Mouse (Mus musculus): ENCODE data around the gene Ppp1r1a. TPM values are rescaled to one million over a fixed set of nuclear protein-coding genes. Genes with fewer than 3 reads are reported as not detected.
A peak's percentile ranks its signal among the peaks of the same experiment; 100 is the strongest.

The Ppp1r1a gene
- polyA plus RNA-seq, 1 experiment from 2014 or later = 148 TPM

- no peak overlapping the region for H3K4me2 ChIP-seq
- 63% methylated on average over 1 of the region's 1 CpGs for WGBS
- no peak for ATAC-seq (ENCODE audit: low FRiP score, low read depth)
- H3K9me3 ChIP-seq = no peaks in the 10 kb centered on the region
- H3K4me3 ChIP-seq = no peak overlapping the region
- no peak overlapping the region for H3K9ac ChIP-seq
- H3K36me3 ChIP-seq = no peaks in the 10 kb centered on the region
- H3K4me1 ChIP-seq (replicated peaks) = peaks cover 35% of the 10 kb centered on the region
- no peaks in the 10 kb centered on the region for H3K27me3 ChIP-seq
- H3K27ac ChIP-seq (replicated peaks) = no peak overlapping the region
Measured at GRCm38 (mm10) chr15:103535786-103536185, 2.0 kb downstream of the Ppp1r1a start.

GRCm38 (mm10) chr15:103535030-103535429 lies 2.8 kb downstream of the Ppp1r1a start:
- ATAC-seq (ENCODE audit: low FRiP score, low read depth) = no peak
- Histone ChIP-seq H3K9me3 (no peaks in the 10 kb centered on the region), H3K27ac (replicated peaks) (no peak overlapping the region), H3K27me3 (no peaks in the 10 kb centered on the region), H3K9ac (no peak overlapping the region), H3K4me2 (no peak overlapping the region), H3K4me3 (no peak overlapping the region), H3K4me1 (replicated peaks) (peaks cover 38% of the 10 kb centered on the region), H3K36me3 (no peaks in the 10 kb centered on the region)
- 83% methylated on average over 2 of the region's 2 CpGs for WGBS

- no peak for ATAC-seq (ENCODE audit: low FRiP score, low read depth)
- H3K27me3 ChIP-seq = no peaks in the 10 kb centered on the region
- peaks cover 45% of the 10 kb centered on the region for H3K4me1 ChIP-seq (replicated peaks)
- no peak overlapping the region for H3K4me2 ChIP-seq
- WGBS = 92% methylated on average over 7 of the region's 7 CpGs
- no peaks in the 10 kb centered on the region for H3K9me3 ChIP-seq
- H3K36me3 ChIP-seq = no peaks in the 10 kb centered on the region
- no peak overlapping the region for H3K27ac ChIP-seq (replicated peaks)
- no peak overlapping the region for H3K4me3 ChIP-seq
- H3K9ac ChIP-seq = no peak overlapping the region
Measured at GRCm38 (mm10) chr15:103534054-103534620, 3.7 kb downstream of the Ppp1r1a start.

- H3K27me3 ChIP-seq = no peaks in the 10 kb centered on the region
- H3K4me3 ChIP-seq = no peak overlapping the region
- peaks cover 31% of the 10 kb centered on the region for H3K36me3 ChIP-seq
- H3K27ac ChIP-seq (replicated peaks) = peak overlapping the region; percentile 47
- H3K9me3 ChIP-seq = no peaks in the 10 kb centered on the region
- peak; percentile 72 for ATAC-seq (ENCODE audit: low FRiP score, low read depth)
- no peak overlapping the region for H3K4me2 ChIP-seq
- H3K9ac ChIP-seq = no peak overlapping the region
- 7% methylated on average over 5 of the region's 5 CpGs for whole genome bisulfite sequencing
- H3K4me1 ChIP-seq (replicated peaks) = peaks cover 17% of the 10 kb centered on the region; the same call in 1 of the 2 replicates
Measured at GRCm38 (mm10) chr15:103530372-103530771, 7.4 kb downstream of the Ppp1r1a start.

- H3K36me3 ChIP-seq = peaks cover 42% of the 10 kb centered on the region
- H3K4me2 ChIP-seq = no peak overlapping the region
- H3K4me3 ChIP-seq = no peak overlapping the region
- WGBS = 28% methylated on average over 3 of the region's 3 CpGs
- no peak for ATAC-seq (ENCODE audit: low FRiP score, low read depth)
- H3K27ac ChIP-seq (replicated peaks) = 0 out of 2 replicates have a peak overlapping the region, but pooled peaks have one; percentile 12
- no peak overlapping the region for H3K9ac ChIP-seq
- peaks cover 30% of the 10 kb centered on the region for H3K4me1 ChIP-seq (replicated peaks)
- H3K9me3 ChIP-seq = no peaks in the 10 kb centered on the region
- H3K27me3 ChIP-seq = no peaks in the 10 kb centered on the region
Measured at GRCm38 (mm10) chr15:103523156-103523555, 14.6 kb downstream of the Ppp1r1a start.

- Histone ChIP-seq H3K4me1 (replicated peaks) (peaks cover 36% of the 10 kb centered on the region), H3K27ac (replicated peaks) (0 out of 2 replicates have a peak overlapping the region, but pooled peaks have one; percentile 12), H3K4me2 (no peak overlapping the region), H3K27me3 (no peaks in the 10 kb centered on the region), H3K4me3 (no peak overlapping the region), H3K36me3 (peaks cover 36% of the 10 kb centered on the region), H3K9ac (no peak overlapping the region), H3K9me3 (no peaks in the 10 kb centered on the region)
- 0 out of 2 replicates have a peak, but pooled peaks have one; percentile 16 for ATAC-seq (ENCODE audit: low FRiP score, low read depth)
- 65% methylated on average over 3 of the region's 3 CpGs for WGBS
Measured at GRCm38 (mm10) chr15:103522458-103523099, 15.2 kb downstream of the Ppp1r1a start.

GRCm38 (mm10) chr15:103519386-103520378 lies 18.1 kb downstream of the Ppp1r1a start:
- H3K4me3 ChIP-seq = no peak overlapping the region
- WGBS = 9% methylated on average over 4 of the region's 4 CpGs
- no peaks in the 10 kb centered on the region for H3K9me3 ChIP-seq
- no peaks in the 10 kb centered on the region for H3K27me3 ChIP-seq
- ATAC-seq (ENCODE audit: low FRiP score, low read depth) = peak; percentile 65
- peak overlapping the region; percentile 2; the same call in 1 of the 2 replicates for H3K9ac ChIP-seq
- peak overlapping the region; percentile 2; the same call in 1 of the 2 replicates for H3K4me2 ChIP-seq
- H3K36me3 ChIP-seq = peaks cover 14% of the 10 kb centered on the region
- H3K27ac ChIP-seq (replicated peaks) = peak overlapping the region; percentile 84
- H3K4me1 ChIP-seq (replicated peaks) = peaks cover 55% of the 10 kb centered on the region

GRCm38 (mm10) chr15:103518600-103519385 lies 19.0 kb downstream of the Ppp1r1a start:
- Histone ChIP-seq H3K36me3 (peaks cover 11% of the 10 kb centered on the region), H3K27ac (replicated peaks) (peak overlapping the region; percentile 84), H3K9ac (no peak overlapping the region; the same call in 1 of the 2 replicates), H3K27me3 (no peaks in the 10 kb centered on the region), H3K4me2 (peak overlapping the region; percentile 2; the same call in 1 of the 2 replicates), H3K4me1 (replicated peaks) (peaks cover 62% of the 10 kb centered on the region), H3K4me3 (no peak overlapping the region), H3K9me3 (no peaks in the 10 kb centered on the region)
- peak; percentile 76 for ATAC-seq (ENCODE audit: low FRiP score, low read depth)
- WGBS = 3% methylated on average over 5 of the region's 5 CpGs

- Histone ChIP-seq H3K4me2 (peak overlapping the region; percentile 55), H3K27ac (replicated peaks) (peak overlapping the region; percentile 78), H3K9ac (no peak overlapping the region), H3K27me3 (no peaks in the 10 kb centered on the region), H3K4me1 (replicated peaks) (peaks cover 71% of the 10 kb centered on the region), H3K9me3 (no peaks in the 10 kb centered on the region), H3K4me3 (peak overlapping the region; percentile 33; the same call in 1 of the 2 replicates), H3K36me3 (no peaks in the 10 kb centered on the region)
- no peak for ATAC-seq (ENCODE audit: low FRiP score, low read depth)
- 41% methylated on average over 3 of the region's 3 CpGs for WGBS
Measured at GRCm38 (mm10) chr15:103514914-103515313, 22.9 kb downstream of the Ppp1r1a start.

- H3K9ac ChIP-seq = peak overlapping the region; percentile 39
- peak overlapping the region; percentile 78 for H3K27ac ChIP-seq (replicated peaks)
- no peaks in the 10 kb centered on the region for H3K27me3 ChIP-seq
- no peaks in the 10 kb centered on the region for H3K36me3 ChIP-seq
- no peaks in the 10 kb centered on the region for H3K9me3 ChIP-seq
- H3K4me3 ChIP-seq = peak overlapping the region; percentile 33
- WGBS = 2% methylated on average over 10 of the region's 10 CpGs
- H3K4me2 ChIP-seq = peak overlapping the region; percentile 55
- peaks cover 71% of the 10 kb centered on the region for H3K4me1 ChIP-seq (replicated peaks)
- ATAC-seq (ENCODE audit: low FRiP score, low read depth) = peak; percentile 90
Measured at GRCm38 (mm10) chr15:103514119-103514518, 23.7 kb downstream of the Ppp1r1a start.

GRCm38 (mm10) chr15:103513621-103514031 lies 24.2 kb downstream of the Ppp1r1a start:
- no peaks in the 10 kb centered on the region for H3K9me3 ChIP-seq
- H3K4me1 ChIP-seq (replicated peaks) = peaks cover 71% of the 10 kb centered on the region
- H3K36me3 ChIP-seq = no peaks in the 10 kb centered on the region
- peak overlapping the region; percentile 33; the same call in 1 of the 2 replicates for H3K4me3 ChIP-seq
- no peaks in the 10 kb centered on the region for H3K27me3 ChIP-seq
- peak overlapping the region; percentile 78 for H3K27ac ChIP-seq (replicated peaks)
- peak overlapping the region; percentile 11; the same call in 1 of the 2 replicates for H3K9ac ChIP-seq
- ATAC-seq (ENCODE audit: low FRiP score, low read depth) = peak; percentile 36
- 5% methylated on average over 7 of the region's 7 CpGs for WGBS
- H3K4me2 ChIP-seq = peak overlapping the region; percentile 55

Measured in hindbrain, embryonic 15.5 days (tissue).